Mouse (Mus musculus): ENCODE results near the gene Gm15056. TPM values are rescaled to one million over a fixed set of nuclear protein-coding genes. Genes with fewer than 3 reads are reported as not detected.

Gm15056 gene
- polyA plus RNA-seq, 1 experiment from 2014 or later, result not detected

Other genes starting within 250 kb of the Gm15056 start
- not detected in 2 replicates for gene Defb33, start 10.0 kb downstream of the Gm15056 start, polyA plus RNA-seq (2014; fragmentation: Nextera tagmentation; extraction: Ambion mirVana)
- not detected in 2 replicates for gene Gm6040, start 19.4 kb upstream of the Gm15056 start, polyA plus RNA-seq (2014; fragmentation: Nextera tagmentation; extraction: Ambion mirVana)
- not detected in 2 replicates for gene AY761185, start 42.1 kb upstream of the Gm15056 start, polyA plus RNA-seq (2014; fragmentation: Nextera tagmentation; extraction: Ambion mirVana)
- gene Defa21, start 122.9 kb upstream of the Gm15056 start, polyA plus RNA-seq (2014; fragmentation: Nextera tagmentation; extraction: Ambion mirVana), result not detected in 2 replicates
- gene Defa23, start 152.4 kb upstream of the Gm15056 start, polyA plus RNA-seq (2014; fragmentation: Nextera tagmentation; extraction: Ambion mirVana), result not detected in 2 replicates
- not detected in 2 replicates for gene Defa35, start 162.4 kb upstream of the Gm15056 start, polyA plus RNA-seq (2014; fragmentation: Nextera tagmentation; extraction: Ambion mirVana)
- gene Defa25, start 181.8 kb upstream of the Gm15056 start, polyA plus RNA-seq (2014; fragmentation: Nextera tagmentation; extraction: Ambion mirVana), result not detected in 2 replicates
- gene Gm14851, start 193.4 kb upstream of the Gm15056 start, polyA plus RNA-seq (2014; fragmentation: Nextera tagmentation; extraction: Ambion mirVana), result not detected in 2 replicates
- not detected in 2 replicates for gene Defa30, start 232.0 kb upstream of the Gm15056 start, polyA plus RNA-seq (2014; fragmentation: Nextera tagmentation; extraction: Ambion mirVana)